Mouse (Mus musculus) C2C12 (cell line): Measurements from ENCODE around the gene Ppard.

Experiments
- CEBPB ChIP-seq: IDR thresholded peaks from one replicate; pipeline ENCODE4 v1.6.1; 2011; ENCODE audit warnings: low read depth, mild to moderate bottlenecking, control low read depth, moderate library complexity
- CTCF ChIP-seq: IDR thresholded peaks from one replicate; pipeline ENCODE4 v1.5.1; 2011; ENCODE audit not compliant: control insufficient read depth, insufficient read depth, insufficient read length
- MAX ChIP-seq: IDR thresholded peaks from one replicate; pipeline ENCODE4 v1.6.1; 2011; ENCODE audit warnings: mild to moderate bottlenecking, control low read depth
- MYOG ChIP-seq: IDR thresholded peaks from one replicate; pipeline ENCODE4 v1.6.1; 2011; ENCODE audit not compliant: control insufficient read depth, insufficient read length; ENCODE audit errors: extremely low read depth
- USF1 ChIP-seq: IDR thresholded peaks from one replicate; pipeline ENCODE4 v1.6.1; 2011; ENCODE audit warnings: low read depth, mild to moderate bottlenecking, control low read depth, moderate library complexity

DNA sequence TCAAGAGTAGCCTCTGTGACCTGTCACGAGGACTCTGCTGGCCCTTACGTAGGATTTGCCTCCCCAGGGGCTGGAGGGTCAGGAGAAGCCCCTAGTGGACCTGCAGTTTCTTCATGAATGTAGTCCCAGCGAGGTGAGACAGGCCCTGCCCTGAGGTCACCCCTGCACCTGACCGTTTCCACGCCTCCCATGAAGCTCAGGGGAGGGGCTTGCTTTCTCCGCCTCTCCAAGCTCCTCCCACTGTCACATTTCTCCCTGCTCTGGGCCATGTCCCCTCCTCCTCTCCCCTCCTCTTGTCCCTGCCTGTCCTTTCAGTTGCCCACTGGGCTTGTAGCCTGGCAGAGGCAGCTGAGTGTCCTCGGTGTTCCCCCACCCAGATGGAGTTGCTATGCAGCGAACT is 84.6 kb downstream of the Ppard start:
- no peak for TF ChIP-seq CTCF
- no peak for TF ChIP-seq USF1
- no peak for TF ChIP-seq MYOG
- TF ChIP-seq MAX = no peak
- no peak for TF ChIP-seq CEBPB
